Mouse (Mus musculus): Measurements from ENCODE around the gene Gm43517. TPM values are rescaled to one million over a fixed set of nuclear protein-coding genes. Genes with fewer than 3 reads are reported as not detected.

Gm43517 gene
- total RNA-seq, 2 experiments from 2014 or later: 0.12 TPM; not detected in 1

GRCm38 (mm10) chr12:49385631-49385990 is 637 bp downstream of the Gm43517 start:
- no peak for DNase-seq

GRCm38 (mm10) chr12:49386081-49386805 is 1.3 kb downstream of the Gm43517 start:
- no peak for DNase-seq

GRCm38 (mm10) chr12:49387856-49388598 is 3.1 kb downstream of the Gm43517 start:
- DNase-seq: no peak

GRCm38 (mm10) chr12:49389666-49390065 is 4.7 kb downstream of the Gm43517 start:
- no peak for DNase-seq

GRCm38 (mm10) chr12:49390257-49390656 is 5.3 kb downstream of the Gm43517 start:
- no peak for DNase-seq

- DNase-seq: no peak
These were observed 5.9 kb downstream of the Gm43517 start for GRCm38 (mm10) chr12:49390926-49391304.

- DNase-seq: peak; percentile 64
These were observed 6.5 kb downstream of the Gm43517 start for GRCm38 (mm10) chr12:49391305-49392040.

- DNase-seq: no peak
These were observed 7.0 kb downstream of the Gm43517 start for GRCm38 (mm10) chr12:49392041-49392390.

GRCm38 (mm10) chr12:49392876-49393275 is 7.9 kb downstream of the Gm43517 start:
- no peak for DNase-seq

- DNase-seq: no peak
These were observed 8.7 kb downstream of the Gm43517 start for GRCm38 (mm10) chr12:49393639-49394038.

GRCm38 (mm10) chr12:49394181-49394580 is 9.2 kb downstream of the Gm43517 start:
- DNase-seq: no peak

GRCm38 (mm10) chr12:49394836-49395235 is 9.9 kb downstream of the Gm43517 start:
- no peak for DNase-seq

GRCm38 (mm10) chr12:49395969-49396368 is 11.0 kb downstream of the Gm43517 start:
- DNase-seq: no peak

- DNase-seq: no peak
These were observed 11.8 kb downstream of the Gm43517 start for GRCm38 (mm10) chr12:49396776-49397175.

- no peak for DNase-seq
These were observed 12.6 kb downstream of the Gm43517 start for GRCm38 (mm10) chr12:49397443-49398162.

GRCm38 (mm10) chr12:49398163-49398540 is 13.2 kb downstream of the Gm43517 start:
- DNase-seq: no peak

- DNase-seq: no peak
These were observed 13.7 kb downstream of the Gm43517 start for GRCm38 (mm10) chr12:49398636-49399035.

GRCm38 (mm10) chr12:49399611-49400010 is 14.6 kb downstream of the Gm43517 start:
- DNase-seq: no peak

- no peak for DNase-seq
These were observed 15.3 kb downstream of the Gm43517 start for GRCm38 (mm10) chr12:49400036-49400852.

GRCm38 (mm10) chr12:49400853-49401118 is 15.8 kb downstream of the Gm43517 start:
- DNase-seq: no peak

GRCm38 (mm10) chr12:49401119-49401795 is 16.3 kb downstream of the Gm43517 start:
- peak; percentile 12 for DNase-seq
